Mouse (Mus musculus): ENCODE data around the gene Rrp7a. TPM values are rescaled to one million over a fixed set of nuclear protein-coding genes. Genes with fewer than 3 reads are reported as not detected.

Gene Rrp7a
- total RNA-seq, 2 experiments from 2014 or later, result 105 to 108 TPM

- DNase-seq (ENCODE audit: low spot score in 2 of 2), result no peak
Observed at GRCm38 (mm10) chr15:83070942-83071341, 51.7 kb downstream of the Rrp7a start.

- no peak for DNase-seq (ENCODE audit: low spot score in 2 of 2)
Observed at GRCm38 (mm10) chr15:83068270-83068669, 54.3 kb downstream of the Rrp7a start.

GRCm38 (mm10) chr15:83065543-83065942, 57.1 kb downstream of the Rrp7a start:
- DNase-seq (ENCODE audit: low spot score in 2 of 2), result peak in 1 of 2 experiments; percentile 39

Other genes starting within 250 kb of the Rrp7a start
- gene Tcf20, start 134.9 kb downstream of the Rrp7a start, total RNA-seq (2021), result 10 to 100 TPM; 85.4 to 98.1 TPM
- gene Nfam1, start 89.5 kb downstream of the Rrp7a start, total RNA-seq (2021), result 1 to 10 TPM; 3.2 to 4.7 TPM
- gene Serhl, start 33.3 kb downstream of the Rrp7a start, total RNA-seq (2021), result 10 to 100 TPM; 71.4 to 76.7 TPM
- gene Poldip3, start 26.6 kb upstream of the Rrp7a start, total RNA-seq (2021), result 100 to 1,000 TPM; 148 to 152 TPM
- gene Cyb5r3, start 49.8 kb upstream of the Rrp7a start, total RNA-seq (2021), result 100 to 1,000 TPM; 201 to 210 TPM
- 10 to 100 TPM; 11.6 to 14.6 TPM for gene A4galt, start 129.0 kb upstream of the Rrp7a start, total RNA-seq (2021)
- 10 to 100 TPM; 36.0 to 36.7 TPM for gene Arfgap3, start 227.4 kb upstream of the Rrp7a start, total RNA-seq (2021)